Mouse (Mus musculus): ENCODE data around the gene Gm20458.

DNA sequence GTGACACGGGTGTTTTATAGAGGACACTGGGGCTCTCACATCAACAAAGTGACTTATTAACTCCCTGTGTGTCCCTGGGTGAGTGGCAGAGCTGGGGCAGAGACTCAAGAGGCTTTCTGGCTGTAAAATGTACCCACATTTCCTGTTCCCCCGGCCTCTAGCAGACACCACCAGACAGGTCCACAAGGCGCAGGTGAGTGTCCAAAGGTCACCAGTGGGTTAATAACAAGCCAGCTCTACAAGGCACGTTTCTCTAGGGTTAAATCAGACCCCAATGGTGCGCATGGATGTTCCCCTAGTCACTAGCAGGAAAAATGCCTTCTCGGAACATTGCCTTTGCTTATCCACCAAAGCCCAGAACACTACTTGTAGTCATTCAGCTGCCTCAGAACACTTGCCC, 23.1 kb upstream of the Gm20458 start:
- TF ChIP-seq CTCF (IDR thresholded peaks at IDR 0.05; ENCODE audit: low read depth, low read length) (no peak), POLR2A (IDR thresholded peaks at IDR 0.05; ENCODE audit: borderline replicate concordance, low read depth, low read length) (no peak)
